Mouse (Mus musculus) heart, adult 2 months (tissue): Measurements from ENCODE around the gene Slc5a9. TPM values are rescaled to one million over a fixed set of nuclear protein-coding genes. Genes with fewer than 3 reads are reported as not detected.
A peak's percentile ranks its signal among the peaks of the same experiment; 100 is the strongest.

Experiments used
- DNase-seq, 2 experiments: peaks; one replicate each; pipeline ENCODE4 v3.0.0; 2021
- H3K27ac ChIP-seq: fragments of 200-600 bp; 2 replicates; pipeline ENCODE4 v1.8.1; 2022
- H3K27me3 ChIP-seq: fragments of 200-500 bp; 2 replicates; pipeline ENCODE4 v1.6.1; 2012; ENCODE audit warnings: mild to moderate bottlenecking, low read length, inconsistent platforms, mixed read lengths; ENCODE audit not compliant: control insufficient read depth, insufficient read depth
- H3K36me3 ChIP-seq: fragments of 200-500 bp; 2 replicates; pipeline ENCODE4 v1.6.1; 2012; ENCODE audit warnings: low read length, inconsistent platforms; ENCODE audit not compliant: control insufficient read depth, insufficient read depth
- H3K4me1 ChIP-seq: fragments of 200-500 bp; 2 replicates; pipeline ENCODE4 v1.6.1; 2011; ENCODE audit warnings: low read length; ENCODE audit not compliant: control insufficient read depth, insufficient read depth
- H3K4me3 ChIP-seq: fragments of 200-600 bp; 2 replicates; pipeline ENCODE4 v1.8.1; 2022
- H3K79me2 ChIP-seq: fragments of 200-500 bp; replicated peaks from 2 replicates; pipeline ENCODE4 v1.6.1; 2012; ENCODE audit warnings: mild to moderate bottlenecking, inconsistent platforms, low read length, moderate library complexity, mixed read lengths; ENCODE audit not compliant: control insufficient read depth, insufficient read depth
- H3K9ac ChIP-seq: fragments of 200-500 bp; 2 replicates; pipeline ENCODE4 v1.6.1; 2012; ENCODE audit warnings: low read depth, mild to moderate bottlenecking, control low read depth, inconsistent platforms, low read length, mixed read lengths
- CTCF ChIP-seq: fragments of 200-600 bp; IDR thresholded peaks from 2 replicates; pipeline ENCODE4 v1.8.1; 2022; ENCODE audit warnings: antibody characterized with exemption, mild to moderate bottlenecking, moderate library complexity
- EP300 ChIP-seq: fragments of 200-500 bp; IDR thresholded peaks from 2 replicates; pipeline ENCODE4 v1.6.1; 2011; ENCODE audit warnings: low read depth, low read length, control low read depth; ENCODE audit not compliant: insufficient read depth
- POLR2A ChIP-seq: fragments of 200-500 bp; IDR thresholded peaks from 2 replicates; pipeline ENCODE4 v1.6.1; 2011; ENCODE audit warnings: mild to moderate bottlenecking, low read depth, low read length, control low read depth; ENCODE audit not compliant: insufficient read depth
- WGBS: fragments of 180-500 bp; shearing (Covaris S2); methylation state at CpG from one replicate; pipeline ENCODE4 v1.1.7; 2018; 5-methylcytosine and 5-hydroxymethylcytosine counted together
- intact Hi-C: fragments of 180-260 bp; cut with DNase I; formaldehyde crosslinking; loops from one replicate; pipeline ENCODE4 v1.15.1; 2025
- polyA plus RNA-seq: library from polyadenylated mRNA; depleted of rRNA; stranded (reverse); fragments of >200 nt; gene quantifications from 2 replicates; pipeline ENCODE4 v1.2.3, GENCODE M21; 2012
- total RNA-seq, 2 experiments: library from RNA; stranded (reverse); gene quantifications; 2 replicates each; pipeline ENCODE4 v1.2.3; 2021

Gene Slc5a9
- total and polyA plus RNA-seq, 3 experiments: 0.27 TPM; not detected in 2

- intact Hi-C loops: no loop called here
- no peaks in the 10 kb centered on the region for H3K36me3 ChIP-seq
- H3K27ac ChIP-seq: no peak overlapping the region
- no peaks in the 10 kb centered on the region for H3K79me2 ChIP-seq
- no peak for DNase-seq
- TF ChIP-seq CTCF: no peak
- H3K4me3 ChIP-seq: no peak overlapping the region
- no peaks in the 10 kb centered on the region for H3K4me1 ChIP-seq
- no peak overlapping the region for H3K9ac ChIP-seq
- WGBS: 14% methylated on average over 1 of the region's 1 CpGs
- no peaks in the 10 kb centered on the region for H3K27me3 ChIP-seq
Measured at GRCm38 (mm10) chr4:111897755-111898154, 5.0 kb downstream of the Slc5a9 start.

DNA sequence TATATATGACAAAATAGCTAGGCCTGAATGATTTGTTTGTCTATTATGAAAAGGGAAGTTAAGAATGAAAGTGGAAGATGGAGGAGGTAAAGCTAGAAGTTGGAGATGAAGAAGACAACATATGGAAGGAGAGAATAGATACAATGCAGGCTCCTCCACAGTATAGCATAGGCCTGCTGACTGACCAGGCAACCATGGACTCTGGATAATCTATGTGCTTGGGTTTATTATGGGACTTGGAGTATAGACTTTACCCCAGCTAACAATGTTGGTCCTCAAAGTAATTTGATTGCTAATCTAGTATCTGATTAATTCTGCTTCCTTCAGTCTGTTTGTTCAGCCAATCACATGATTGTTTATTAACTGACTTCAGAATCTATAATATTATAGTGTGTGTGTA, 10.6 kb downstream of the Slc5a9 start:
- Histone ChIP-seq H3K4me3 (no peak overlapping the region), H3K27me3 (no peaks in the 10 kb centered on the region), H3K4me1 (no peaks in the 10 kb centered on the region), H3K9ac (no peak overlapping the region), H3K27ac (no peak overlapping the region), H3K79me2 (no peaks in the 10 kb centered on the region), H3K36me3 (no peaks in the 10 kb centered on the region)
- TF ChIP-seq CTCF (no peak), EP300 (no peak), POLR2A (no peak)
- DNase-seq: no peak
- intact Hi-C loops: no loop called here

- TF ChIP-seq CTCF (peak; percentile 96), EP300 (no peak)
- Histone ChIP-seq H3K4me3 (peak overlapping the region; percentile 35), H3K4me1 (peaks cover 3% of the 10 kb centered on the region), H3K36me3 (no peaks in the 10 kb centered on the region), H3K9ac (no peak overlapping the region), H3K79me2 (no peaks in the 10 kb centered on the region), H3K27ac (no peak overlapping the region), H3K27me3 (no peaks in the 10 kb centered on the region)
- intact Hi-C loops: no loop called here
- DNase-seq: peak; percentile 49 to 78
- 14% methylated on average over 4 of the region's 4 CpGs for WGBS
Measured at GRCm38 (mm10) chr4:111886607-111887006, 16.1 kb downstream of the Slc5a9 start.

GRCm38 (mm10) chr4:111886018-111886417, 16.7 kb downstream of the Slc5a9 start:
- 3% methylated on average over 7 of the region's 7 CpGs for WGBS
- intact Hi-C loops: no loop called here
- Histone ChIP-seq H3K9ac (peak overlapping the region; percentile 19; the same call in 1 of the 2 replicates), H3K79me2 (no peaks in the 10 kb centered on the region), H3K27ac (no peak overlapping the region), H3K4me1 (peaks cover 3% of the 10 kb centered on the region), H3K36me3 (no peaks in the 10 kb centered on the region), H3K27me3 (no peaks in the 10 kb centered on the region), H3K4me3 (peak overlapping the region; percentile 35)
- TF ChIP-seq CTCF (peak; percentile 85), EP300 (no peak), POLR2A (no peak)
- peak; percentile 40 to 71 for DNase-seq

GRCm38 (mm10) chr4:111883543-111883942, 19.2 kb downstream of the Slc5a9 start:
- intact Hi-C loops: no loop called here

DNA sequence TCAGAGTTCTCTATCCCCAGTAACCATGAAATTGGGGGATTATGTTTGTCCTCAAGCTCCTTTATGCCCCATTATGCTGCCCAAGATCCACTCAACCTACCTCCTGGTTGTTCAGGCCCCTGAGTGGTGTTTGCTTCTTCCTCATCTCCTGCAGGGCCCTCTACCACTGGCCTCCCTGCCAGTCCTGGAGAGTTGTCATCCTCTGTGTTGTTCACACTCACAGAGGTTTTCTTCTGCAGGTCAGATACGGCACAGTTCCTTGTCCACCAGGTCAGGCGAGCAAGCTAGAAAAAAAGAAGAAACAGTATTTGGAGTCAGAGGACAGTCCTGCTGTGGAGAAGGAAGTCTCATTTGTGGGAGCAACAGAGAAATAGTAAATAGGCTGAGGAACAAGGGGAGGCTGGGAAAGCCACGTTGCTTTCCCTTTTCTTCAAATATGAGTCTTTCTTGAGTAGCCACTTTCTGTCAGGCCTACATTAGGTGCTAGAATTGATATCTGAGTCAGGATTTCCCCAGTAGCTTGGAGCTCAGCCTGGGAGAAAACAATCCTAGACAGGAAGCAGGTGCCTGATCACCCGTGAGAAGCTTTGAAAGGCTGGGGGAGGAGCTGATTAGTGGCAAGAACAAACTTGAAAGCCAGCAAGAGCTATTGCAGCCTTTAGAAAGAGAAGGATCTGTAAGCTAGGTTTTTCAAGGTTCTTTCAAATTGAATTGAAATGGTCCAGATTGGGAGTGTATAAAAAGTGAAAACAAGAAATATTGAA, 22.4 kb downstream of the Slc5a9 start:
- no peak overlapping the region for H3K4me3 ChIP-seq
- no peaks in the 10 kb centered on the region for H3K79me2 ChIP-seq
- no peak overlapping the region for H3K9ac ChIP-seq
- WGBS: 34% methylated on average over 4 of the region's 4 CpGs
- TF ChIP-seq POLR2A (no peak), CTCF (no peak), EP300 (no peak)
- no peaks in the 10 kb centered on the region for H3K27me3 ChIP-seq
- H3K27ac ChIP-seq: no peak overlapping the region
- intact Hi-C loops: no loop called here
- no peaks in the 10 kb centered on the region for H3K4me1 ChIP-seq
- no peak for DNase-seq
- no peaks in the 10 kb centered on the region for H3K36me3 ChIP-seq

More at GRCm38 (mm10) chr4:111883543-111883942, 19.2 kb downstream of the Slc5a9 start:
- H3K4me1 ChIP-seq: peaks cover 3% of the 10 kb centered on the region
- DNase-seq: no peak
- no peak overlapping the region for H3K4me3 ChIP-seq
- H3K36me3 ChIP-seq: no peaks in the 10 kb centered on the region
- no peak overlapping the region for H3K27ac ChIP-seq
- no peaks in the 10 kb centered on the region for H3K79me2 ChIP-seq
- WGBS: 73% methylated on average over 12 of the region's 12 CpGs
- no peak for TF ChIP-seq EP300
- no peak for TF ChIP-seq CTCF
- no peak for TF ChIP-seq POLR2A
- no peaks in the 10 kb centered on the region for H3K27me3 ChIP-seq
- H3K9ac ChIP-seq: no peak overlapping the region
